Mouse (Mus musculus): ENCODE results near the gene Hcfc1r1. TPM values are rescaled to one million over a fixed set of nuclear protein-coding genes. Genes with fewer than 3 reads are reported as not detected.

Gene Hcfc1r1
- polyA plus RNA-seq, 1 experiment from 2014 or later: 90.3 TPM

Other genes with a start within 250 kb of the Hcfc1r1 start
- not detected in 2 replicates for gene Vmn2r117, start 193.9 kb upstream of the Hcfc1r1 start, polyA plus RNA-seq (2015; fragmentation: Nextera tagmentation; extraction: Ambion mirVana)
- 21.0 and 21.5 TPM in 2 replicates for gene Zfp213, start 109.4 kb upstream of the Hcfc1r1 start, polyA plus RNA-seq (2015; fragmentation: Nextera tagmentation; extraction: Ambion mirVana)
- 26.9 and 30.2 TPM in 2 replicates for gene Zfp13, start 74.1 kb upstream of the Hcfc1r1 start, polyA plus RNA-seq (2015; fragmentation: Nextera tagmentation; extraction: Ambion mirVana)
- gene Zscan10, start 72.7 kb upstream of the Hcfc1r1 start, polyA plus RNA-seq (2015; fragmentation: Nextera tagmentation; extraction: Ambion mirVana): not detected in 2 replicates
- gene Mmp25, start 28.3 kb upstream of the Hcfc1r1 start, polyA plus RNA-seq (2015; fragmentation: Nextera tagmentation; extraction: Ambion mirVana): 1.3 and 1.7 TPM in 2 replicates
- 0.22 TPM in 1 of 2 replicates, not detected in the other for gene Bicdl2, start 13.1 kb upstream of the Hcfc1r1 start, polyA plus RNA-seq (2015; fragmentation: Nextera tagmentation; extraction: Ambion mirVana)
- 39.4 and 39.5 TPM in 2 replicates for gene Thoc6, start 286 bp downstream of the Hcfc1r1 start, polyA plus RNA-seq (2015; fragmentation: Nextera tagmentation; extraction: Ambion mirVana)
- gene Tnfrsf12a, start 3.9 kb downstream of the Hcfc1r1 start, polyA plus RNA-seq (2015; fragmentation: Nextera tagmentation; extraction: Ambion mirVana): 3.6 and 5.5 TPM in 2 replicates
- gene Cldn6, start 5.7 kb downstream of the Hcfc1r1 start, polyA plus RNA-seq (2015; fragmentation: Nextera tagmentation; extraction: Ambion mirVana): 0.42 and 0.50 TPM in 2 replicates
- 1.2 TPM in 2 replicates for gene Cldn9, start 10.4 kb downstream of the Hcfc1r1 start, polyA plus RNA-seq (2015; fragmentation: Nextera tagmentation; extraction: Ambion mirVana)
- gene 1520401A03Rik, start 49.2 kb downstream of the Hcfc1r1 start, polyA plus RNA-seq (2015; fragmentation: Nextera tagmentation; extraction: Ambion mirVana): not detected in 2 replicates
- gene Pkmyt1, start 52.7 kb downstream of the Hcfc1r1 start, polyA plus RNA-seq (2015; fragmentation: Nextera tagmentation; extraction: Ambion mirVana): 26.7 and 28.4 TPM in 2 replicates
- gene Paqr4, start 67.3 kb downstream of the Hcfc1r1 start, polyA plus RNA-seq (2015; fragmentation: Nextera tagmentation; extraction: Ambion mirVana): 39.4 and 39.7 TPM in 2 replicates
- 0.48 and 0.50 TPM in 2 replicates for gene Kremen2, start 72.2 kb downstream of the Hcfc1r1 start, polyA plus RNA-seq (2015; fragmentation: Nextera tagmentation; extraction: Ambion mirVana)
- gene Flywch1, start 98.0 kb downstream of the Hcfc1r1 start, polyA plus RNA-seq (2015; fragmentation: Nextera tagmentation; extraction: Ambion mirVana): 162 and 164 TPM in 2 replicates
- gene Flywch2, start 112.5 kb downstream of the Hcfc1r1 start, polyA plus RNA-seq (2015; fragmentation: Nextera tagmentation; extraction: Ambion mirVana): 30.7 and 31.9 TPM in 2 replicates
- 562 and 569 TPM in 2 replicates for gene Srrm2, start 116.9 kb downstream of the Hcfc1r1 start, polyA plus RNA-seq (2015; fragmentation: Nextera tagmentation; extraction: Ambion mirVana)
- gene Elob, start 155.5 kb downstream of the Hcfc1r1 start, polyA plus RNA-seq (2015; fragmentation: Nextera tagmentation; extraction: Ambion mirVana): 1,149 and 1,206 TPM in 2 replicates
- not detected in 2 replicates for gene Prss33, start 162.5 kb downstream of the Hcfc1r1 start, polyA plus RNA-seq (2015; fragmentation: Nextera tagmentation; extraction: Ambion mirVana)
- gene Prss32, start 170.3 kb downstream of the Hcfc1r1 start, polyA plus RNA-seq (2015; fragmentation: Nextera tagmentation; extraction: Ambion mirVana): not detected in 2 replicates
- 0.52 and 1.0 TPM in 2 replicates for gene Prss41, start 170.6 kb downstream of the Hcfc1r1 start, polyA plus RNA-seq (2015; fragmentation: Nextera tagmentation; extraction: Ambion mirVana)
- not detected in 2 replicates for gene Prss21, start 194.5 kb downstream of the Hcfc1r1 start, polyA plus RNA-seq (2015; fragmentation: Nextera tagmentation; extraction: Ambion mirVana)
- not detected in 2 replicates for gene Dcpp1, start 207.3 kb downstream of the Hcfc1r1 start, polyA plus RNA-seq (2015; fragmentation: Nextera tagmentation; extraction: Ambion mirVana)
- gene Dcpp2, start 207.3 kb downstream of the Hcfc1r1 start, polyA plus RNA-seq (2015; fragmentation: Nextera tagmentation; extraction: Ambion mirVana): not detected in 2 replicates
- gene Dcpp3, start 243.9 kb downstream of the Hcfc1r1 start, polyA plus RNA-seq (2015; fragmentation: Nextera tagmentation; extraction: Ambion mirVana): not detected in 2 replicates

Measured in forebrain, embryonic 15.5 days (tissue).